Mouse (Mus musculus) liver, embryonic 14 days (tissue): Measurements from ENCODE around the gene Arhgap29. TPM values are rescaled to one million over a fixed set of nuclear protein-coding genes. Genes with fewer than 3 reads are reported as not detected.

Experiments used
- polyA plus RNA-seq: library from polyadenylated mRNA; depleted of rRNA; stranded (reverse); fragments of >200 nt; gene quantifications from 2 replicates; pipeline ENCODE4 v1.2.3, GENCODE M21; 2012; rRNA removed

Gene Arhgap29
- 4.7 and 4.8 TPM in 2 replicates for polyA plus RNA-seq

GRCm38 (mm10) chr3:121952041-121952591, at the start of gene Arhgap29:
Arhgap29 (plus strand) TSS chr3:121952541.

GRCm38 (mm10) chr3:122043799-122044547, 91.6 kb downstream of the Arhgap29 start, which contains the start of gene Abca4:
Abca4 (plus strand) TSS chr3:122044443.

Other genes starting within 250 kb of the Arhgap29 start
- 0.15 and 0.30 TPM in 2 replicates for gene F3, start 229.0 kb upstream of the Arhgap29 start, polyA plus RNA-seq
- 4.4 and 7.9 TPM in 2 replicates for gene Abcd3, start 137.2 kb upstream of the Arhgap29 start, polyA plus RNA-seq
- 0.33 and 0.51 TPM in 2 replicates for gene Abca4, start 91.9 kb downstream of the Arhgap29 start, polyA plus RNA-seq